Mouse (Mus musculus) liver, embryonic 12.5 days (tissue): ENCODE results near the gene Ptgs1. TPM values are rescaled to one million over a fixed set of nuclear protein-coding genes. Genes with fewer than 3 reads are reported as not detected.
"Not testable (repeated sequence)": the region's sequence is repeated elsewhere in the genome, so short reads cannot be mapped to it uniquely, and the experiment has no call there.

ENCODE experiments used
- ATAC-seq: fragments of 200-750 bp; cut with Nextera tagmentation; 2 replicates; pipeline ENCODE4 v1.8.0; 2017; ENCODE audit warnings: moderate number of reproducible peaks, mild to moderate bottlenecking, moderate library complexity
- H3K27ac ChIP-seq: fragments of 300-500 bp; sonication (generic); 2 replicates; pipeline ENCODE4 v1.5.1; 2016; ENCODE audit warnings: mild to moderate bottlenecking
- H3K27me3 ChIP-seq: fragments of 300-500 bp; sonication (generic); replicated peaks from 2 replicates; pipeline ENCODE4 v1.6.1; 2016; ENCODE audit warnings: mild to moderate bottlenecking, moderate library complexity
- H3K36me3 ChIP-seq: fragments of 300-500 bp; sonication (generic); 2 replicates; pipeline ENCODE4 v1.6.1; 2016; ENCODE audit warnings: mild to moderate bottlenecking, moderate library complexity
- H3K4me1 ChIP-seq: fragments of 300-500 bp; sonication (generic); 2 replicates; pipeline ENCODE4 v1.6.1; 2016
- H3K4me2 ChIP-seq: fragments of 300-500 bp; sonication (generic); 2 replicates; pipeline ENCODE4 v1.6.1; 2016; ENCODE audit warnings: mild to moderate bottlenecking, moderate library complexity
- H3K4me3 ChIP-seq: fragments of 300-500 bp; sonication (generic); 2 replicates; pipeline ENCODE4 v1.5.1; 2016; ENCODE audit warnings: mild to moderate bottlenecking, moderate library complexity
- H3K9ac ChIP-seq: fragments of 300-500 bp; sonication (generic); 2 replicates; pipeline ENCODE4 v1.6.1; 2016; ENCODE audit warnings: mild to moderate bottlenecking, moderate library complexity
- H3K9me3 ChIP-seq: fragments of 300-500 bp; sonication (generic); replicated peaks from 2 replicates; pipeline ENCODE4 v1.6.1; 2016; ENCODE audit warnings: mild to moderate bottlenecking, moderate library complexity
- WGBS: fragments of 180-500 bp; shearing (Covaris S2); methylation state at CpG from one replicate; pipeline ENCODE4 v1.1.7; 2016; ENCODE audit not compliant: insufficient replicate concordance; 5-methylcytosine and 5-hydroxymethylcytosine counted together
- polyA plus RNA-seq: library from polyadenylated mRNA; unstranded; fragments of >200 nt; fragmentation: Nextera tagmentation; extraction: Ambion mirVana; gene quantifications from 2 replicates; pipeline ENCODE4 v1.2.1, GENCODE M21; 2016

Ptgs1 gene
- 21.1 and 21.4 TPM in 2 replicates for polyA plus RNA-seq

GRCm38 (mm10) chr2:36230366-36230765 is at the start of gene Ptgs1:
TSS of gene Ptgs1 (plus strand) at chr2:36230426.
- H3K4me2 ChIP-seq: peak within 1 kb of the TSS; percentile 70
- peak within 1 kb of the TSS; percentile 50; the same call in 1 of the 2 replicates for H3K27ac ChIP-seq
- H3K9ac ChIP-seq: peak within 1 kb of the TSS; percentile 57
- peak; percentile 63 for ATAC-seq
- 1% methylated on average over 18 of the region's 18 CpGs for WGBS
- H3K9me3 ChIP-seq: no peaks in the 10 kb centered on the region
- H3K4me1 ChIP-seq: peaks cover 26% of the 10 kb centered on the region; the same call in 1 of the 2 replicates
- peak within 1 kb of the TSS; percentile 53 for H3K4me3 ChIP-seq
- no peaks in the 10 kb centered on the region for H3K36me3 ChIP-seq
- peaks cover 26% of the 10 kb centered on the region for H3K27me3 ChIP-seq

GRCm38 (mm10) chr2:36181587-36182368 is 48.4 kb upstream of the Ptgs1 start:
- not testable (repeated sequence) for H3K4me2 ChIP-seq, H3K27ac ChIP-seq, H3K9me3 ChIP-seq, H3K9ac ChIP-seq, H3K4me3 ChIP-seq, H3K27me3 ChIP-seq
- H3K36me3 ChIP-seq: peaks cover 38% of the 10 kb centered on the region
- WGBS: 78% methylated on average over 4 of the region's 4 CpGs
- peak; percentile 69 for ATAC-seq
- peaks cover 31% of the 10 kb centered on the region for H3K4me1 ChIP-seq

- Histone ChIP-seq H3K9me3 (no peaks in the 10 kb centered on the region), H3K36me3 (peaks cover 24% of the 10 kb centered on the region), H3K9ac (no peak overlapping the region), H3K4me1 (peaks cover 31% of the 10 kb centered on the region), H3K4me3 (no peak overlapping the region), H3K27ac (0 out of 2 replicates have a peak overlapping the region, but pooled peaks have one; percentile 48), H3K27me3 (no peaks in the 10 kb centered on the region), H3K4me2 (no peak overlapping the region)
- no peak for ATAC-seq
- 89% methylated on average over 2 of the region's 2 CpGs for WGBS
Measured at GRCm38 (mm10) chr2:36183278-36183677, 46.9 kb upstream of the Ptgs1 start.

- H3K27ac ChIP-seq: 0 out of 2 replicates have a peak overlapping the region, but pooled peaks have one; percentile 8
- 0 out of 2 replicates have a peak, but pooled peaks have one; percentile 54 for ATAC-seq
Measured at GRCm38 (mm10) chr2:36184192-36184591, 46.0 kb upstream of the Ptgs1 start.

GRCm38 (mm10) chr2:36184876-36185275 is 45.4 kb upstream of the Ptgs1 start:
- Histone ChIP-seq H3K27me3 (no peaks in the 10 kb centered on the region), H3K4me3 (no peak overlapping the region), H3K4me1 (peaks cover 31% of the 10 kb centered on the region), H3K9me3 (no peaks in the 10 kb centered on the region), H3K4me2 (no peak overlapping the region), H3K9ac (no peak overlapping the region), H3K27ac (peak overlapping the region; percentile 8; the same call in 1 of the 2 replicates), H3K36me3 (peaks cover 15% of the 10 kb centered on the region)
- 77% methylated on average over 6 of the region's 6 CpGs for WGBS
- no peak for ATAC-seq

More at GRCm38 (mm10) chr2:36184192-36184591, 46.0 kb upstream of the Ptgs1 start:
- no peak overlapping the region for H3K4me3 ChIP-seq
- peaks cover 31% of the 10 kb centered on the region for H3K4me1 ChIP-seq
- peaks cover 19% of the 10 kb centered on the region for H3K36me3 ChIP-seq
- H3K9ac ChIP-seq: no peak overlapping the region
- no peaks in the 10 kb centered on the region for H3K27me3 ChIP-seq
- H3K9me3 ChIP-seq: no peaks in the 10 kb centered on the region
- 89% methylated on average over 2 of the region's 2 CpGs for WGBS
- H3K4me2 ChIP-seq: no peak overlapping the region

GRCm38 (mm10) chr2:36189200-36189599 is 41.0 kb upstream of the Ptgs1 start:
- peaks cover 10% of the 10 kb centered on the region for H3K4me1 ChIP-seq
- not testable (repeated sequence) for ATAC-seq, H3K9me3 ChIP-seq, H3K4me3 ChIP-seq, H3K27me3 ChIP-seq, H3K9ac ChIP-seq, H3K4me2 ChIP-seq, H3K27ac ChIP-seq
- 82% methylated on average over 6 of the region's 6 CpGs for WGBS
- H3K36me3 ChIP-seq: peaks cover 16% of the 10 kb centered on the region; the same call in 1 of the 2 replicates

GRCm38 (mm10) chr2:36191098-36191941 is 38.9 kb upstream of the Ptgs1 start:
- H3K9me3 ChIP-seq: no peaks in the 10 kb centered on the region
- no peak for ATAC-seq
- H3K4me3 ChIP-seq: no peak overlapping the region
- H3K9ac ChIP-seq: no peak overlapping the region
- H3K27ac ChIP-seq: peak overlapping the region; percentile 7; the same call in 1 of the 2 replicates
- no peaks in the 10 kb centered on the region for H3K27me3 ChIP-seq
- WGBS: 73% methylated on average over 12 of the region's 12 CpGs
- peaks cover 13% of the 10 kb centered on the region for H3K4me1 ChIP-seq
- no peak overlapping the region for H3K4me2 ChIP-seq
- peaks cover 12% of the 10 kb centered on the region; the same call in 1 of the 2 replicates for H3K36me3 ChIP-seq

GRCm38 (mm10) chr2:36197021-36197420 is 33.2 kb upstream of the Ptgs1 start:
- 55% methylated on average over 3 of the region's 3 CpGs for WGBS
- no peak for ATAC-seq
- Histone ChIP-seq H3K27ac (peak overlapping the region; percentile 95), H3K9ac (peak overlapping the region; percentile 34), H3K9me3 (no peaks in the 10 kb centered on the region), H3K4me1 (peaks cover 63% of the 10 kb centered on the region), H3K36me3 (no peaks in the 10 kb centered on the region), H3K4me2 (peak overlapping the region; percentile 76; the same call in 1 of the 2 replicates), H3K27me3 (peaks cover 16% of the 10 kb centered on the region), H3K4me3 (no peak overlapping the region)

GRCm38 (mm10) chr2:36197919-36198881 is 32.0 kb upstream of the Ptgs1 start:
- H3K27me3 ChIP-seq: peaks cover 27% of the 10 kb centered on the region
- peak overlapping the region; percentile 95 for H3K27ac ChIP-seq
- H3K36me3 ChIP-seq: no peaks in the 10 kb centered on the region
- H3K4me3 ChIP-seq: peak overlapping the region; percentile 54
- peak; percentile 99 for ATAC-seq
- peak overlapping the region; percentile 76 for H3K4me2 ChIP-seq
- H3K9ac ChIP-seq: peak overlapping the region; percentile 76
- no peaks in the 10 kb centered on the region for H3K9me3 ChIP-seq
- peaks cover 75% of the 10 kb centered on the region for H3K4me1 ChIP-seq
- WGBS: 6% methylated on average over 20 of the region's 20 CpGs

GRCm38 (mm10) chr2:36198882-36199262 is 31.4 kb upstream of the Ptgs1 start:
- peak overlapping the region; percentile 54 for H3K4me3 ChIP-seq
- H3K27ac ChIP-seq: peak overlapping the region; percentile 95
- H3K36me3 ChIP-seq: no peaks in the 10 kb centered on the region
- peaks cover 82% of the 10 kb centered on the region for H3K4me1 ChIP-seq
- 10% methylated on average over 3 of the region's 3 CpGs for WGBS
- no peaks in the 10 kb centered on the region for H3K9me3 ChIP-seq
- H3K4me2 ChIP-seq: peak overlapping the region; percentile 76
- ATAC-seq: peak; percentile 48
- H3K27me3 ChIP-seq: peaks cover 34% of the 10 kb centered on the region
- H3K9ac ChIP-seq: peak overlapping the region; percentile 76

GRCm38 (mm10) chr2:36200813-36201212 is 29.4 kb upstream of the Ptgs1 start:
- Histone ChIP-seq H3K27ac (no peak overlapping the region), H3K36me3 (no peaks in the 10 kb centered on the region), H3K4me2 (no peak overlapping the region), H3K4me1 (peaks cover 91% of the 10 kb centered on the region), H3K27me3 (peaks cover 52% of the 10 kb centered on the region), H3K9me3 (no peaks in the 10 kb centered on the region), H3K9ac (no peak overlapping the region), H3K4me3 (no peak overlapping the region)
- 87% methylated on average over 2 of the region's 2 CpGs for WGBS
- ATAC-seq: no peak
